Mouse (Mus musculus) intestine, embryonic 14.5 days (tissue): ENCODE data around the gene Cul3. TPM values are rescaled to one million over a fixed set of nuclear protein-coding genes. Genes with fewer than 3 reads are reported as not detected.

Experiments
- ATAC-seq: fragments of 200-750 bp; cut with Nextera tagmentation; replicated peaks from 2 replicates; pipeline ENCODE4 v1.8.0; 2017; ENCODE audit warnings: low read depth, moderate number of reproducible peaks, moderate TSS enrichment, moderate library complexity; ENCODE audit not compliant: low FRiP score, low TSS enrichment
- DNase-seq: peaks from one replicate; pipeline ENCODE4 v3.0.0-alpha.2; 2018; ENCODE audit warnings: low spot score
- H3K27ac ChIP-seq: fragments of 300-500 bp; sonication (generic); 2 replicates; pipeline ENCODE4 v1.5.1; 2014; ENCODE audit warnings: low read depth, mild to moderate bottlenecking, control low read depth
- H3K27me3 ChIP-seq: fragments of 300-500 bp; sonication (generic); replicated peaks from 2 replicates; pipeline ENCODE4 v1.6.1; 2014; ENCODE audit warnings: low read length, control low read depth; ENCODE audit not compliant: control insufficient read depth, insufficient read depth
- H3K36me3 ChIP-seq: fragments of 300-500 bp; sonication (generic); 2 replicates; pipeline ENCODE4 v1.6.1; 2014; ENCODE audit warnings: low read length, control low read depth; ENCODE audit not compliant: control insufficient read depth, insufficient read depth
- H3K4me1 ChIP-seq: fragments of 300-500 bp; sonication (generic); replicated peaks from 2 replicates; pipeline ENCODE4 v1.6.1; 2014; ENCODE audit warnings: low read length, control low read depth, mixed read lengths; ENCODE audit not compliant: control insufficient read depth, insufficient read depth
- H3K4me2 ChIP-seq: fragments of 300-500 bp; sonication (generic); 2 replicates; pipeline ENCODE4 v1.6.1; 2014; ENCODE audit warnings: low read length
- H3K4me3 ChIP-seq: fragments of 300-500 bp; sonication (generic); 2 replicates; pipeline ENCODE4 v1.5.1; 2014; ENCODE audit warnings: low read depth, low read length, control low read depth, mixed read lengths
- H3K9ac ChIP-seq: fragments of 300-500 bp; sonication (generic); 2 replicates; pipeline ENCODE4 v1.6.1; 2014; ENCODE audit warnings: mild to moderate bottlenecking, low read length
- H3K9me3 ChIP-seq: fragments of 300-500 bp; sonication (generic); 2 replicates; pipeline ENCODE4 v1.6.1; 2016; ENCODE audit warnings: low read length, control low read depth; ENCODE audit not compliant: control insufficient read depth
- WGBS: fragments of 180-500 bp; shearing (Covaris S2); extraction: QIAGEN DNeasy Blood & Tissue Kit; methylation state at CpG from one replicate; pipeline ENCODE4 v1.1.7; 2014; 5-methylcytosine and 5-hydroxymethylcytosine counted together
- polyA plus RNA-seq: library from polyadenylated mRNA; unstranded; fragments of >200 nt; fragmentation: Nextera tagmentation; extraction: Ambion mirVana; gene quantifications from 2 replicates; pipeline ENCODE4 v1.2.1, GENCODE M21; 2014

The Cul3 gene
- polyA plus RNA-seq, 1 experiment from 2014 or later = 59.0 TPM

- H3K27me3 ChIP-seq = no peaks in the 10 kb centered on the region
- no peaks in the 10 kb centered on the region for H3K36me3 ChIP-seq
- ATAC-seq (no peak), DNase-seq (no peak)
- H3K4me2 ChIP-seq = no peak overlapping the region
- 37% methylated on average over 3 of the region's 3 CpGs for WGBS
- H3K4me3 ChIP-seq = no peak overlapping the region
- H3K27ac ChIP-seq = no peak overlapping the region
- no peak overlapping the region for H3K9ac ChIP-seq
- H3K9me3 ChIP-seq = no peaks in the 10 kb centered on the region
- no peaks in the 10 kb centered on the region for H3K4me1 ChIP-seq
Measured at GRCm38 (mm10) chr1:80224839-80225412, 115.4 kb downstream of the Cul3 start.

- no peak overlapping the region for H3K4me2 ChIP-seq
- H3K36me3 ChIP-seq = no peaks in the 10 kb centered on the region
- ATAC-seq (no peak), DNase-seq (no peak)
- H3K27me3 ChIP-seq = no peaks in the 10 kb centered on the region
- H3K4me3 ChIP-seq = no peak overlapping the region
- H3K9me3 ChIP-seq = no peaks in the 10 kb centered on the region
- no peaks in the 10 kb centered on the region for H3K4me1 ChIP-seq
- H3K9ac ChIP-seq = no peak overlapping the region
- 74% methylated on average over 4 of the region's 4 CpGs for WGBS
- no peak overlapping the region for H3K27ac ChIP-seq
Measured at GRCm38 (mm10) chr1:80221151-80221550, 119.1 kb downstream of the Cul3 start.

GRCm38 (mm10) chr1:80218268-80218667 is 122.0 kb downstream of the Cul3 start, which contains the start of gene Fam124b:
Fam124b (minus strand) TSS chr1:80218473.
- H3K4me1 ChIP-seq = no peaks in the 10 kb centered on the region
- no peaks in the 10 kb centered on the region for H3K27me3 ChIP-seq
- H3K9me3 ChIP-seq = no peaks in the 10 kb centered on the region
- ATAC-seq (no peak), DNase-seq (no peak)
- H3K27ac ChIP-seq = 0 out of 2 replicates have a peak within 1 kb of the TSS, but pooled peaks have one; percentile 6
- no peaks in the 10 kb centered on the region for H3K36me3 ChIP-seq
- no peak within 1 kb of the TSS for H3K9ac ChIP-seq
- no peak within 1 kb of the TSS for H3K4me3 ChIP-seq
- no peak within 1 kb of the TSS for H3K4me2 ChIP-seq
- 75% methylated on average over 6 of the region's 6 CpGs for WGBS

Other genes with a start within 250 kb of the Cul3 start
- gene Fam124b, start 122.0 kb downstream of the Cul3 start, polyA plus RNA-seq = 0.85 and 1.2 TPM in 2 replicates
- gene Gm45261, start 121.0 kb upstream of the Cul3 start, polyA plus RNA-seq = not detected in 2 replicates